Mouse (Mus musculus) midbrain, embryonic 13.5 days (tissue): ENCODE measurements at regions not wholly inside any gene's neighbourhood (a gene's known extent, or its start where the extent isn't known, plus 50 kb on each side); places are given as distances from the start of the nearest gene placed in this dataset.
A peak's percentile ranks its signal among the peaks of the same experiment; 100 is the strongest.
"Not testable (repeated sequence)": the region's sequence is repeated elsewhere in the genome, so short reads cannot be mapped to it uniquely, and the experiment has no call there.

ENCODE experiments used
- ATAC-seq: fragments of 200-750 bp; cut with Nextera tagmentation; 2 replicates; pipeline ENCODE4 v1.8.0; 2017; ENCODE audit warnings: mild to moderate bottlenecking, moderate TSS enrichment, moderate library complexity
- H3K27ac ChIP-seq: fragments of 300-500 bp; sonication (generic); 2 replicates; pipeline ENCODE4 v1.5.1; 2015; ENCODE audit warnings: inconsistent platforms, mild to moderate bottlenecking, moderate library complexity
- H3K27me3 ChIP-seq: fragments of 300-500 bp; sonication (generic); 2 replicates; pipeline ENCODE4 v1.6.1; 2015; ENCODE audit warnings: mild to moderate bottlenecking, inconsistent platforms
- H3K36me3 ChIP-seq: fragments of 300-500 bp; sonication (generic); 2 replicates; pipeline ENCODE4 v1.6.1; 2015; ENCODE audit warnings: mild to moderate bottlenecking, inconsistent platforms
- H3K4me1 ChIP-seq: fragments of 300-500 bp; sonication (generic); replicated peaks from 2 replicates; pipeline ENCODE4 v1.6.1; 2015; ENCODE audit warnings: inconsistent platforms
- H3K4me2 ChIP-seq: fragments of 300-500 bp; sonication (generic); replicated peaks from 2 replicates; pipeline ENCODE4 v1.6.1; 2015; ENCODE audit warnings: moderate library complexity, mild to moderate bottlenecking, inconsistent platforms
- H3K4me3 ChIP-seq: fragments of 300-500 bp; sonication (generic); replicated peaks from 2 replicates; pipeline ENCODE4 v1.5.1; 2015; ENCODE audit warnings: mild to moderate bottlenecking, inconsistent platforms
- H3K9ac ChIP-seq: fragments of 300-500 bp; sonication (generic); replicated peaks from 2 replicates; pipeline ENCODE4 v1.6.1; 2015; ENCODE audit warnings: mild to moderate bottlenecking, inconsistent platforms
- H3K9me3 ChIP-seq: fragments of 300-500 bp; sonication (generic); 2 replicates; pipeline ENCODE4 v1.6.1; 2016; ENCODE audit warnings: mild to moderate bottlenecking, inconsistent platforms
- WGBS: fragments of 180-500 bp; shearing (Covaris S2); methylation state at CpG from one replicate; pipeline ENCODE4 v1.1.7; 2015; 5-methylcytosine and 5-hydroxymethylcytosine counted together

DNA sequence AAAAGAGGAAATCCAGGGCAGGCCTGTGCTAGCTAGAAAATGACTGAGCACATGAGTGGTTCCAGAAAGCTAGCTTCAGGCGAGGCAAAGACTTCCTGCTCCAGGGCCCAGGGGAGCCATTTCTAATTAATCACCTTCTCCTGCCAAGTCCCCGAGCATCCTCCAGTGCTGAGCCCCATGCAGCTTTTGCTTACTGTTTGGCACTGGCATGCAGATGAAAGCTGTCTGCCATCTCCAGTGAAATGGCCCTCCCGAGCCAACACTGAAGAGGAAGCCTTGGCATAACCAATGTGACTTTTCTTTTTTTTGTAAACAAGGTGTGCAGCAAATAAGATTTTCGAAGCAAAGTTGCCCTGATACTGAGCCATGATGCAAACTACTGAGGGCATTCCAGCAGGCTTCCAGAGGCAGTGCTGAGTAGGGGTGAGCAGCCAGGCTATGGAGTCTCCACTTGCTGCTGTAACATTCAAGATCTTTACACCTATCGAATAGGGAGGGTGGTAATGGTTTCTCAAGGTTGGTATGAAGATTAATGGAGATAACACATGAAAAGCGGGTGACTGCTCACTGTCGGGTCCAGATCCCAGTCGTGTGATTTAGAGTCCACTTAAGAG is 125.4 kb upstream of the Immp2l start:
- WGBS, result 80% methylated on average over 8 of the region's 8 CpGs
- Histone ChIP-seq H3K9me3 (no peaks in the 10 kb centered on the region), H3K27me3 (no peaks in the 10 kb centered on the region), H3K9ac (no peak overlapping the region), H3K4me3 (no peak overlapping the region), H3K36me3 (no peaks in the 10 kb centered on the region), H3K4me1 (no peaks in the 10 kb centered on the region), H3K27ac (no peak overlapping the region), H3K4me2 (no peak overlapping the region)
- ATAC-seq, result no peak

DNA sequence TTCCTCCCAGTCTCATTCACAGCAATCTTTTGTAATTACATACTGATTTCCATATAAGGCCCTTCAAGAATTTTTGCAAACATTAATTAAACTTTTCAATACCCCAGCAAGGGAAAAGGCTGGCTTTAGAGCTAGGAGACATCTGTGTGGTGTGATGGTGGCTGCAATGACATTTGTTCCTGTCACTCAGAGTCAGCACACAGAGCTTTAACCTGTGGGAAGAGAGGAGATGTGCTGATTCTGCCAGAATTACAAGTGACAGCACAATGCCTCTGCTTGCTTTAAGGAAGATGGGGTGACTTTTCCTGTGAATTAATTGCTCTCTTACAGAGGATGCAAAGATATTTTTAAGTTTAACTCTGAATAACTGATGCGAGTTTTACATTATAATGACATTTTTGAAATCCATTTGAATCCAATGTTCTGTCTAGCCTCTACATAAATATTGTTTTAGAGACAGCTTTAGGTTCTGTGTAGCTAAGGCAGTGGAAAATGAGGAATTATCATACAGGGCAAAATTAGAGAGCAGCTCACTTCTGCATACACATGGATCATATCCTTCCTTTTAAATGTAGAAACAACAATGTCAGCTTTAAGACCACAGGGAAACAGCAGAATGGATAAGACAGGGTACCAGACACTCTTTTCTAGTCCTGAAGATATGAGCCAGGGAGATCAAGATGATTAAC is 118.1 kb upstream of the Immp2l start:
- Histone ChIP-seq H3K9me3 (no peaks in the 10 kb centered on the region), H3K4me1 (no peaks in the 10 kb centered on the region), H3K9ac (no peak overlapping the region), H3K27me3 (no peaks in the 10 kb centered on the region), H3K27ac (no peak overlapping the region), H3K36me3 (no peaks in the 10 kb centered on the region), H3K4me2 (no peak overlapping the region), H3K4me3 (no peak overlapping the region)
- 78% methylated on average over 1 of the region's 1 CpGs for WGBS
- no peak for ATAC-seq

DNA sequence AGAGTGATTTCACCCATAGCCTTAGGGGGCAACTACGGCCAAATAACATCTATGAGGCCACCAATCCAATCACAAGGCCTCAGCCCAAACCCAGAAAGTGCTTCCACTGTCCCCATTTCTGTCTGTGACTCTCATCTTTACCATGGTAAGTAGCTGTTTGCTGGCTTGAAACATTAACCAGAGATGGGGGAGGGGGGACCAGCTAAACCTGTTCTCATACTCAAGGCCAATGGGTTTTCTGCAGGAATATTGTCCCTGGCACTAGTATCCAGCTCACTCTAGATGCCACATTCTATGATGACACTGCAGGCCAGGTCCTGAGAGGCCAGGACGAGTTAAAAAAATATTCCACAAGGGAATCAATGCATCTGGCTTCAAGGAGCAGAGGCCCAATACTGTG is 117.1 kb upstream of the Immp2l start:
- Histone ChIP-seq H3K36me3 (no peaks in the 10 kb centered on the region), H3K27ac (no peak overlapping the region), H3K4me2 (no peak overlapping the region), H3K9ac (no peak overlapping the region), H3K4me1 (no peaks in the 10 kb centered on the region), H3K4me3 (no peak overlapping the region), H3K27me3 (no peaks in the 10 kb centered on the region), H3K9me3 (no peaks in the 10 kb centered on the region)
- no peak for ATAC-seq
- 78% methylated on average over 2 of the region's 2 CpGs for WGBS

DNA sequence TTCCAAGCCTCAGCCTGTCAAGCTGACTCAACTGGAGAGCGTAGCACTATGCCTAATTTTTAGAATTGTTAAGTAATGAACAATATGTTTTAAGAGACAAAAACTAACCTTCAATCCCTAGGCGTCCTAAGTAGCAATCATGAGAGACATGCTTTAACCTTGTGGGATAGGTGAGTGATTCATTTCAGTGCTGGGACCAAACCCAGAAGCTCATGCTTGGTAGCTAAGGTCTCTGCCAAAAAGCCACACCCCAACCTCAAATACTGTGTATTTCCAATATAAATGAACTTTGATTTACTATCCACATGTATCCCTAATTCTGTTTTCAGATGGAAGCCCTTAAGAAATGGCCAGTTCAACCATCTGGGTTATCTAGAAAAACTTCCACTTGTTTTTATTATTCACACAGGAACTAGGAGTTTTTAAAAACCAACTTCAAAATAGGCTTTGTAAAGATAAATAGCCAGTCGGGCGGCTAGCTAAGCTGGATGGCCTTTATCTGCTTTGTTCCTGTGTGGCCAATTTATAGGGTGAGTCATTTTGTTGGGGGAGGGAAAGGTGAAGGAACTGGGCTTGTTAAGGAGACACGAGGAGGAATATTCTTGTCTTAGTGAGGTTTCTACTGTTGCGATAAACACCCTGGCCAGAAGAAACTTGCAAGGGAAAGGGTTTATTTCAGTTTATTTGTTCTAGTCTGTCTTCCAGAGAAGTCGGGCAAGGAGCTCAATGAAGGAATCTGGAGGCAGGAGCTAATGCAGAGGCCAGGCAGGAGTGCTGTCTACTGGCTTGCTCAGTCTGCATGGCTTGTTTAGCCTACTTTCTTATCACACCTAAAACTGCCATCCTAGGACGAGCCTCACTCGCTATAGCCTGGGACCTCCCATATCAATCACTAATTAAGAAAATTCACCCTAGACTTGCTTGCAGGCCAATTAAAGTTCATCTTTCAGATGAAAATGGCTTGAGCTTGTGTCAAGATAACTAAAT is 114.8 kb upstream of the Immp2l start:
- no peak overlapping the region for H3K27ac ChIP-seq
- H3K4me2 ChIP-seq, result no peak overlapping the region
- H3K9me3 ChIP-seq, result no peaks in the 10 kb centered on the region
- no peak overlapping the region for H3K4me3 ChIP-seq
- no peak overlapping the region for H3K9ac ChIP-seq
- ATAC-seq, result no peak
- H3K27me3 ChIP-seq, result no peaks in the 10 kb centered on the region
- H3K36me3 ChIP-seq, result no peaks in the 10 kb centered on the region
- 81% methylated on average over 9 of the region's 9 CpGs for WGBS
- no peaks in the 10 kb centered on the region for H3K4me1 ChIP-seq

DNA sequence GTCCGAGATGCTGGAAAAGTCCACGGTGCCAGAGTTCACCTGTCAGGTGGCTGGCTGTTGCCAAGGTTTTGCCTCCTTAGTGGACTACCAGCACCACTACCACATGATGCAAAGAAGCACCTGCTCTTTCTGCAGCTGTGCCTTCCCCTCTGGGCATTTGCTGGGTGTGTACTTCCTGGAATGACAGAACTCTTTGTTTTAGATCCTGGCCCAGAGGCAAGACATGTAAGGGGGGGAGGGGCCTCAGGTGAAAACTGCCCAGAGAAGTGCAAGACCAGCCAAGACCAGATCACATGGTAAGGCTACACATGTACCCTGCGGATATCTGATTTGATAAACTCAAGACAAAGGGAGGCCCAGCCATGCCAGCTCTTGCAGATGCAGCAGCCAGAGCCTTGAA is 106.4 kb upstream of the Immp2l start:
- Histone ChIP-seq H3K9ac (no peak overlapping the region), H3K36me3 (no peaks in the 10 kb centered on the region; the same call in 1 of the 2 replicates), H3K4me1 (no peaks in the 10 kb centered on the region), H3K27ac (no peak overlapping the region), H3K4me3 (no peak overlapping the region), H3K9me3 (0 out of 2 replicates have a peak, but pooled peaks cover 6% of the 10 kb centered on the region), H3K27me3 (no peaks in the 10 kb centered on the region), H3K4me2 (no peak overlapping the region)
- WGBS, result 91% methylated on average over 3 of the region's 3 CpGs
- ATAC-seq, result no peak

DNA sequence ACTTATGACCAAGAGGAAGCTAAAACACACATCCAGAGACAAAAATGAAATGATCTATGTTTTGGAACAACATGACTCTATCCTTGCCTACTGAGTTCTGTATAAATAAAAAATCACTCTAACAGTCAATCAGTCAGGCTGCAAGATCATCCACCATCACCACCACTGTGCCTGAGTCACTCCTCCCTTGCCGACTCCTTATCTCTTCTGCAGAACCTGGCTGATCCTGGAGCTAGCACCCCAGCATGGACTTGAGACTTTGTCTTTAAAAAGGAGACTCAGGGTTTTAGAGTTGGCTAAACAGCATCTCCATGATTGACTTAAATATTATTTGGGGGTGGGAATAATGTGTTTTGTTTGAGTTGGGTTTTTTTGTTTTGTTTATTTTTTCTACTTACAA is 101.9 kb upstream of the Immp2l start:
- Histone ChIP-seq H3K27me3 (no peaks in the 10 kb centered on the region), H3K4me2 (no peak overlapping the region), H3K36me3 (no peaks in the 10 kb centered on the region; the same call in 1 of the 2 replicates), H3K9ac (no peak overlapping the region), H3K4me1 (no peaks in the 10 kb centered on the region), H3K9me3 (peaks cover 14% of the 10 kb centered on the region; the same call in 1 of the 2 replicates), H3K4me3 (no peak overlapping the region), H3K27ac (no peak overlapping the region)
- no peak for ATAC-seq
- WGBS, result 91% methylated on average over 1 of the region's 1 CpGs

DNA sequence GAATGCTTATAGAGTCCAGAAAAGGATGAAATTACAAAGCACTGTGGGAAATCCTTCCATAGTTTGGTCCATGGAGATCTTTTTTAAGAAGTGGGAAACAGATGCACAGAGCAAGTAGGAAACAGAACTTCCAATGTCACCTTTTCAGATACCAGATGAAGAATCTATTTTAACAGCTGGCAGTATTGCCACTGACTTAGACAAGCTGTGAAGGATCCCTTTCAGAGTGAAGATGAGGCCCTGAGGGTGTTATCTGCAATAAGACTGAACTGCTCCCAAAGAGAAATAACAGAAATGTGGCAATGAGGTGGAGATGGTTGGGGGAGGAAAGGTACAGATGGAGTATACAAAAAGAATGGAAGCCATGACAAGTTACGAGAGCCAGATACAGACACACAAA is 97.2 kb upstream of the Immp2l start:
- no peak for ATAC-seq
- Histone ChIP-seq H3K4me1 (no peaks in the 10 kb centered on the region), H3K9me3 (peaks cover 14% of the 10 kb centered on the region; the same call in 1 of the 2 replicates), H3K36me3 (no peaks in the 10 kb centered on the region; the same call in 1 of the 2 replicates), H3K27ac (no peak overlapping the region), H3K27me3 (no peaks in the 10 kb centered on the region), H3K4me2 (no peak overlapping the region), H3K4me3 (no peak overlapping the region), H3K9ac (no peak overlapping the region)
- 90% methylated on average over 1 of the region's 1 CpGs for WGBS

DNA sequence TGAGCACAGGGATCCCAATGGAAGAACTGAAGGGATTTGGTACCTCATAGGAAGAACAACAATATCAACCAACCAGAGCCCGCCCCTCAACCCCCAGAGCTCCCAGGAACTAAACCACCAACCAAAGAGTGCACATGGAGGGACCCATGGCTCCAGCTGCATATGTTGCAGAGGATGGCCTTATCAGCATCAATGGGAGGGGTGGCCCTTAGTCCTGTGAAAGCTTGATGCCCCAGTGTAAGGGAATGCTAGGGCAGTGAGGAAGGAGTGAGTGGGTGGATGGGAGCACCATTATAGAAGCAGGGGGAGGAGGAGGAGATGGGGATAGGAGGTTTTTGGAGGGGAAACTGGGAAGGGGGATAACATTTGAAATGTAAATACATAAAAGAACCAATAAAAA is 94.5 kb upstream of the Immp2l start:
- not testable (repeated sequence) for H3K4me1 ChIP-seq, H3K9me3 ChIP-seq, H3K36me3 ChIP-seq, H3K4me2 ChIP-seq, H3K27ac ChIP-seq, H3K27me3 ChIP-seq, H3K4me3 ChIP-seq, H3K9ac ChIP-seq, ATAC-seq
- 86% methylated on average over 1 of the region's 1 CpGs for WGBS

DNA sequence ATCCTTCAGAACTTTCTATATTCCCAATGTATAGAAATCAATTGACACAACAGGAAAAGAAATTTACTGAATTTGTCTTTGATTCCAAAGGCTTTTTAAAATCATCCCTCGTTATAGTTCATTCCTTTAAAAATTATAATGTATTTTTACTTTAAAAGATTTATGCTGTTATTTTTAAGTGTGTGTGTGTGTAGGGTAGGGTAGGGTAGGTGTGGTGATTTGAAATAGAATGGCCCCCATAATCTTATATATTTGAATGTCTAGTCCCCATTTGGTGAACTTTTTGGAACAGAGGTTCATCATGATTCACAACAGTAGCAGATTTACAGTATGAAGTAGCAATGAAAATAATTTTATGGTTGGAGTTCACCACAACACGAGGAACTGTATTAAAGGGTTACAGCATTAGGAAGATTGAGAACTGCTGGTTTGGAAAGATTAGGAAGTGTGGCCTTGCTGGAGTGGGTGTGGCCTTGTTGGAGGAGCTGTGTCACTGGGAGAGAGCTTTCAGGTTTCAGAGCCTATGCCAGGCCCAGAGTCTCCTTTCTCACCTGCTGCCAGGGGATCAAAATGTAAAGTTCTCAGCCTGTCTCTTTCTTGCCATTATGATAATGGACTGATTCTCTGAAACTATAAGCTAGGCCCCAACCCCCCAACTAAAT is 88.7 kb upstream of the Immp2l start:
- H3K4me3 ChIP-seq, result no peak overlapping the region
- H3K4me1 ChIP-seq, result peaks cover 6% of the 10 kb centered on the region; the same call in 1 of the 2 replicates
- no peak overlapping the region for H3K4me2 ChIP-seq
- WGBS, result 88% methylated on average over 2 of the region's 2 CpGs
- no peak overlapping the region for H3K27ac ChIP-seq
- H3K36me3 ChIP-seq, result no peaks in the 10 kb centered on the region
- no peaks in the 10 kb centered on the region for H3K27me3 ChIP-seq
- H3K9me3 ChIP-seq, result no peaks in the 10 kb centered on the region
- H3K9ac ChIP-seq, result no peak overlapping the region
- no peak for ATAC-seq

DNA sequence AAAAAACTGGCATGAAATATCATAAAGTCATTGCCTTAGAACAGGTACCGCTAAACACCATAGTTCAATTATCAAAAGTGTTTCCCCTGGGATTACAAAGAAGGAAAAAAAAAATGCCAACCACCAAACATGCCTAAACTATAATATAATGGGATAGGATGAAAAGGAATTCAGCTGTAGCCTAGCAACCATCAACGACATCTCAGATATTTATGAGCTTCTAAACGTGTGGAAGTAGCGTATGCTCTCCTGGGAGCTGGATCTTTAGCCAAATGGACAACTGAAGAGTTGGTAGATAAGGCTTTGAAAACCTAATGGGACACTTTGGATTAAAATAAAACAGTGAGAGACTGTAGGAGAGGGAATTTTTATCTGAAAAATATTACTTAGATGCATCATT is 86.9 kb upstream of the Immp2l start:
- H3K4me2 ChIP-seq, result no peak overlapping the region

DNA sequence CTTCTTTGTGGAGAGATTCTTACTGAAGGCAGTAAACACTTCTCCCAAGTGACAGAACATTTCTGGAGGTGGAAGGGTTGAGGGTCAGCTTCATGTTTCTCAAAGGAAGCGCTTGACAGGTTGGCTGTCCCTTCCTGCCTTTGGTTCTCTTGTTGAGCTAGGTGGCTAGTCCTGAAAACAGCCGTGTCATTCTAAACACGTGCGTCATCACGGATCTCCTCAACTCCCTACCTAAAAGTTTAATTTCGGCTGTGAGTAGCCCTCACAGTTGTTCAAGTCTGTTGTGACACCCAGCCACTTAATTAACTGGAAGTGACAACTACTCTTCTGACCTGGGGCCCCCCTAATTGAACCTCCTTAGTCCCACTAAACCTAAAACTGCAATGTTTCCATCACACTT is 77.0 kb upstream of the Immp2l start:
- H3K4me3 ChIP-seq, result no peak overlapping the region
- H3K9ac ChIP-seq, result no peak overlapping the region
- no peaks in the 10 kb centered on the region for H3K27me3 ChIP-seq
- no peaks in the 10 kb centered on the region for H3K4me1 ChIP-seq
- H3K27ac ChIP-seq, result no peak overlapping the region
- no peak overlapping the region for H3K4me2 ChIP-seq
- no peaks in the 10 kb centered on the region for H3K9me3 ChIP-seq
- ATAC-seq, result no peak
- WGBS, result 88% methylated on average over 6 of the region's 6 CpGs
- H3K36me3 ChIP-seq, result no peaks in the 10 kb centered on the region

More for the DNA sequence above, 86.9 kb upstream of the Immp2l start:
- Histone ChIP-seq H3K27me3 (no peaks in the 10 kb centered on the region), H3K27ac (no peak overlapping the region), H3K4me1 (peaks cover 6% of the 10 kb centered on the region; the same call in 1 of the 2 replicates), H3K9me3 (no peaks in the 10 kb centered on the region), H3K4me3 (no peak overlapping the region), H3K9ac (no peak overlapping the region), H3K36me3 (no peaks in the 10 kb centered on the region)
- 0 out of 2 replicates have a peak, but pooled peaks have one; percentile 53 for ATAC-seq
- WGBS, result 12% methylated on average over 4 of the region's 4 CpGs
